Mouse (Mus musculus) heart, embryonic 16.5 days (tissue): ENCODE measurements around the gene Klhl23. TPM values are rescaled to one million over a fixed set of nuclear protein-coding genes. Genes with fewer than 3 reads are reported as not detected.

ENCODE experiments used
- ATAC-seq: fragments of 200-750 bp; cut with Nextera tagmentation; replicated peaks from 2 replicates; pipeline ENCODE4 v1.8.0; 2017; ENCODE audit warnings: moderate number of reproducible peaks; ENCODE audit not compliant: insufficient read depth, low FRiP score; ENCODE audit errors: extremely low read depth
- H3K27ac ChIP-seq: fragments of 300-500 bp; sonication (generic); 2 replicates; pipeline ENCODE4 v1.5.1; 2014; ENCODE audit warnings: mild to moderate bottlenecking, low read length, control low read depth, moderate library complexity
- H3K27me3 ChIP-seq: fragments of 300-500 bp; sonication (generic); 2 replicates; pipeline ENCODE4 v1.6.1; 2014; ENCODE audit warnings: low read length, mixed read lengths; ENCODE audit not compliant: control insufficient read depth, insufficient read depth
- H3K36me3 ChIP-seq: fragments of 300-500 bp; sonication (generic); 2 replicates; pipeline ENCODE4 v1.6.1; 2014; ENCODE audit not compliant: control insufficient read depth, insufficient read depth
- H3K4me1 ChIP-seq: fragments of 300-500 bp; sonication (generic); 2 replicates; pipeline ENCODE4 v1.6.1; 2014; ENCODE audit warnings: low read length, mixed read lengths; ENCODE audit not compliant: control insufficient read depth, insufficient read depth
- H3K4me2 ChIP-seq: fragments of 300-500 bp; sonication (generic); 2 replicates; pipeline ENCODE4 v1.6.1; 2014; ENCODE audit warnings: low read depth, mild to moderate bottlenecking, control low read depth, low read length
- H3K4me3 ChIP-seq: fragments of 300-500 bp; sonication (generic); 2 replicates; pipeline ENCODE4 v1.5.1; 2014; ENCODE audit warnings: mild to moderate bottlenecking, control low read depth, low read length
- H3K9ac ChIP-seq: fragments of 300-500 bp; sonication (generic); 2 replicates; pipeline ENCODE4 v1.6.1; 2014; ENCODE audit warnings: low read length, control low read depth
- H3K9me3 ChIP-seq: fragments of 300-500 bp; sonication (generic); replicated peaks from 2 replicates; pipeline ENCODE4 v1.6.1; 2016; ENCODE audit warnings: low read length; ENCODE audit not compliant: control insufficient read depth
- WGBS: fragments of 180-500 bp; shearing (Covaris S2); extraction: QIAGEN DNeasy Blood & Tissue Kit; methylation state at CpG from one replicate; pipeline ENCODE4 v1.1.7; 2014; 5-methylcytosine and 5-hydroxymethylcytosine counted together
- polyA plus RNA-seq: library from polyadenylated mRNA; unstranded; fragments of >200 nt; fragmentation: Nextera tagmentation; extraction: Ambion mirVana; gene quantifications from 2 replicates; pipeline ENCODE4 v1.2.1, GENCODE M21; 2015

The Klhl23 gene
- polyA plus RNA-seq, 1 experiment from 2014 or later = 57.5 TPM

- WGBS = 43% methylated on average over 6 of the region's 6 CpGs
- no peak overlapping the region for H3K27ac ChIP-seq
- H3K36me3 ChIP-seq = peaks cover 9% of the 10 kb centered on the region; the same call in 1 of the 2 replicates
- H3K4me3 ChIP-seq = no peak overlapping the region
- H3K9ac ChIP-seq = no peak overlapping the region
- no peak overlapping the region for H3K4me2 ChIP-seq
- H3K27me3 ChIP-seq = no peaks in the 10 kb centered on the region
- no peak for ATAC-seq
- no peaks in the 10 kb centered on the region for H3K4me1 ChIP-seq
- H3K9me3 ChIP-seq = no peaks in the 10 kb centered on the region
Observed at GRCm38 (mm10) chr2:69840261-69840660, 18.5 kb downstream of the Klhl23 start.

GRCm38 (mm10) chr2:69849215-69849614 lies 27.5 kb downstream of the Klhl23 start:
- Histone ChIP-seq H3K27ac (peak overlapping the region; percentile 62), H3K27me3 (no peaks in the 10 kb centered on the region), H3K36me3 (no peaks in the 10 kb centered on the region), H3K4me3 (no peak overlapping the region), H3K4me2 (no peak overlapping the region), H3K9ac (no peak overlapping the region), H3K4me1 (no peaks in the 10 kb centered on the region), H3K9me3 (no peaks in the 10 kb centered on the region)
- WGBS = 59% methylated on average over 6 of the region's 6 CpGs
- ATAC-seq = peak; percentile 65; the same call in 1 of the 2 replicates

- ATAC-seq = no peak
- WGBS = 70% methylated on average over 2 of the region's 2 CpGs
Observed at GRCm38 (mm10) chr2:69851427-69852058, 29.8 kb downstream of the Klhl23 start.

DNA sequence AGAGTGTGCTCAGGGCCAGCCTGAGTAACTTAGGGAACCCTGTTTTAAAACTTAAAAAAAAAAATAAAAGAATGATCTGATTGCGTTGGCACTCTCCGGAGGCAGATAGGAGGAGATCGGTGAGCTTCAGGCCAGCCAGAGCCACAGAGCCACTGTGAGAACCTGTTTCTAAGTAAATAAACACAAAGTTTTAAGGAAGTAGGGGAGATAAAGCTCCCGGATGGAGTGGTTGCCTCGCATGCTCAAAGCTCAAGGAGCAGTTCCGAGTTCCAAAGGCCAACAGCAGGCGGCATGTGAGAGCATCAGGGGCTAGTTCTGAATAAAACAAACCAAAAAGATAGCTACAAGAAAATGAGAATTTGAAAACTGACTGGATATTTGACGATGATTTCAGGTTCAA lies 34.6 kb downstream of the Klhl23 start:
- H3K27me3 ChIP-seq = no peaks in the 10 kb centered on the region
- no peak overlapping the region for H3K4me3 ChIP-seq
- ATAC-seq = no peak
- no peaks in the 10 kb centered on the region for H3K9me3 ChIP-seq
- no peak overlapping the region for H3K27ac ChIP-seq
- H3K4me1 ChIP-seq = no peaks in the 10 kb centered on the region
- 26% methylated on average over 8 of the region's 8 CpGs for WGBS
- H3K36me3 ChIP-seq = no peaks in the 10 kb centered on the region
- no peak overlapping the region for H3K9ac ChIP-seq
- no peak overlapping the region for H3K4me2 ChIP-seq

More at GRCm38 (mm10) chr2:69851427-69852058, 29.8 kb downstream of the Klhl23 start:
- Histone ChIP-seq H3K27ac (no peak overlapping the region), H3K27me3 (no peaks in the 10 kb centered on the region), H3K9ac (no peak overlapping the region), H3K9me3 (no peaks in the 10 kb centered on the region), H3K36me3 (no peaks in the 10 kb centered on the region), H3K4me3 (no peak overlapping the region), H3K4me2 (no peak overlapping the region), H3K4me1 (no peaks in the 10 kb centered on the region)

DNA sequence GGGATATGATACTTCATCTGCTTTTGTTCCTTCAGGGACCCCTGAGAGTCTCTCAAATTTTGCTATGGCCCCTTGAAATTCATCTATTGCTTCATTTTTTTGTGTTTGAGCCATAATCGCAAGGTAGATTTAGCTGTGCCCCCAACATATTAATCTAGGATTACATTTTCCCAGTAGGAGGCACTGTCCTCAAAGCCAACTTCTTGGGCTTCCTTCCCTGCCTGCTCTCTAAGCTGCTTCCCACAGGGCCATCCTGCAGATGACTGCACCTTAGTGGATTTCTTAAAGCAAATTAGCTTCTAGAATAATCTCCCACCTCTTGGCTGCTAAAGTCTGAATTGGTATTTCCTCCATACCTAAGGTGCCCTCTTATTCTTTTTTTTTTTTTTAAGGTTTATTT lies 36.1 kb downstream of the Klhl23 start:
- no peak overlapping the region for H3K27ac ChIP-seq
- no peak overlapping the region for H3K4me3 ChIP-seq
- H3K27me3 ChIP-seq = no peaks in the 10 kb centered on the region
- peaks cover 5% of the 10 kb centered on the region for H3K4me1 ChIP-seq
- no peak overlapping the region for H3K4me2 ChIP-seq
- WGBS = 73% methylated on average over 1 of the region's 1 CpGs
- ATAC-seq = no peak
- no peaks in the 10 kb centered on the region for H3K9me3 ChIP-seq
- H3K9ac ChIP-seq = no peak overlapping the region
- H3K36me3 ChIP-seq = no peaks in the 10 kb centered on the region

GRCm38 (mm10) chr2:69860972-69861452 lies 39.3 kb downstream of the Klhl23 start:
- Histone ChIP-seq H3K4me2 (peak overlapping the region; percentile 75), H3K9ac (peak overlapping the region; percentile 88), H3K36me3 (no peaks in the 10 kb centered on the region), H3K27me3 (no peaks in the 10 kb centered on the region), H3K27ac (peak overlapping the region; percentile 92), H3K9me3 (no peaks in the 10 kb centered on the region), H3K4me1 (peaks cover 7% of the 10 kb centered on the region), H3K4me3 (peak overlapping the region; percentile 73)
- 7% methylated on average over 13 of the region's 13 CpGs for WGBS
- peak; percentile 34; the same call in 1 of the 2 replicates for ATAC-seq

- peak within 1 kb of the TSS; percentile 88 for H3K9ac ChIP-seq
- peak within 1 kb of the TSS; percentile 73 for H3K4me3 ChIP-seq
- no peaks in the 10 kb centered on the region for H3K27me3 ChIP-seq
- under 1% methylated on average over 66 of the region's 66 CpGs for WGBS
- H3K9me3 ChIP-seq = no peaks in the 10 kb centered on the region
- H3K4me1 ChIP-seq = peaks cover 7% of the 10 kb centered on the region
- H3K4me2 ChIP-seq = peak within 1 kb of the TSS; percentile 76
- 0 out of 2 replicates have a peak, but pooled peaks cover 3% of the 10 kb centered on the region for H3K36me3 ChIP-seq
- peak within 1 kb of the TSS; percentile 92 for H3K27ac ChIP-seq
- peak; percentile 96 for ATAC-seq
Observed at GRCm38 (mm10) chr2:69861485-69862091, 39.8 kb downstream of the Klhl23 start, which contains the start of gene Ssb. Gene Ssb (plus strand): TSS chr2:69861562.

GRCm38 (mm10) chr2:69862117-69862657 lies 40.4 kb downstream of the Klhl23 start:
- ATAC-seq = no peak
- Histone ChIP-seq H3K9me3 (no peaks in the 10 kb centered on the region), H3K9ac (peak overlapping the region; percentile 88), H3K27ac (peak overlapping the region; percentile 92), H3K36me3 (peaks cover 6% of the 10 kb centered on the region; the same call in 1 of the 2 replicates), H3K27me3 (no peaks in the 10 kb centered on the region), H3K4me2 (peak overlapping the region; percentile 76), H3K4me1 (peaks cover 7% of the 10 kb centered on the region), H3K4me3 (peak overlapping the region; percentile 73)
- WGBS = under 1% methylated on average over 13 of the region's 13 CpGs

DNA sequence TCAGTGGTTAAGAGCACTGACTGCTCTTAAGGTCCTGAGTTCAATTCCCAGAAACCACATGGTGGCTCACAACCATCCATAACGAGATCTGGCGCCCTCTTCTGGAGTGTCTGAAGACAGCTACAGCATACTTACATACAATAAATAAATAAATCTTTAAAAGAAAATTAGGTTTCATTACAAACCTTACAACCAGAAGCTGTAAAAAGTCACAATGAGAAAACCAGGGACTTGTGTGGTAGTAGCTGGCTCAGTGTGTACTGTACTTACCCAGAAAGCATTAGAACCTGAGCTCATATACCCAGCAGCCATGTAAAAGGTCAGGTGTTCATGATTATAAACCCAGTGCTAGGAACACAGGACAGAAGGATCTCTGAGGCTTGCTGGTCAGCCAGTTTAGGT lies 62.2 kb downstream of the Klhl23 start:
- WGBS = 60% methylated on average over 2 of the region's 2 CpGs
- ATAC-seq = no peak
- Histone ChIP-seq H3K27ac (no peak overlapping the region), H3K9me3 (no peaks in the 10 kb centered on the region), H3K4me3 (no peak overlapping the region), H3K9ac (no peak overlapping the region), H3K27me3 (no peaks in the 10 kb centered on the region), H3K36me3 (no peaks in the 10 kb centered on the region; the same call in 1 of the 2 replicates), H3K4me1 (peaks cover 11% of the 10 kb centered on the region), H3K4me2 (peak overlapping the region; percentile 78; the same call in 1 of the 2 replicates)
